Mouse (Mus musculus) neural tube, embryonic 14.5 days (tissue): ENCODE measurements around the gene Pdcd2. TPM values are rescaled to one million over a fixed set of nuclear protein-coding genes. Genes with fewer than 3 reads are reported as not detected.

Experiments
- polyA plus RNA-seq: library from polyadenylated mRNA; unstranded; fragments of >200 nt; fragmentation: Nextera tagmentation; extraction: Ambion mirVana; gene quantifications from 2 replicates; pipeline ENCODE4 v1.2.1, GENCODE M21; 2014

Pdcd2 gene
- polyA plus RNA-seq, 1 experiment from 2014 or later = 68.2 TPM

Other genes with a start within 250 kb of the Pdcd2 start
- gene Dll1, start 150.4 kb downstream of the Pdcd2 start, polyA plus RNA-seq = 15.1 and 18.8 TPM in 2 replicates
- gene Fam120b, start 131.1 kb downstream of the Pdcd2 start, polyA plus RNA-seq = 50.7 and 51.0 TPM in 2 replicates
- gene Psmb1, start 27.6 kb downstream of the Pdcd2 start, polyA plus RNA-seq = 261 and 264 TPM in 2 replicates
- 65.1 and 69.9 TPM in 2 replicates for gene Tbp, start 27.4 kb downstream of the Pdcd2 start, polyA plus RNA-seq
- gene Prdm9, start 37.1 kb upstream of the Pdcd2 start, polyA plus RNA-seq = 1.0 and 2.7 TPM in 2 replicates
- gene Chd1, start 177.7 kb upstream of the Pdcd2 start, polyA plus RNA-seq = 21.4 and 24.1 TPM in 2 replicates